Mouse (Mus musculus) thymus, postnatal 4 days (tissue): ENCODE data around the gene 5031439G07Rik.

Source experiments
- DNase-seq: peaks from one replicate; pipeline ENCODE4 v3.0.0; 2021

The 5031439G07Rik gene

GRCm38 (mm10) chr15:84994498-84994897 is 6.1 kb upstream of the 5031439G07Rik start:
- no peak for DNase-seq

GRCm38 (mm10) chr15:84989771-84990170 is 1.4 kb upstream of the 5031439G07Rik start:
- no peak for DNase-seq

GRCm38 (mm10) chr15:84989098-84989497 is 747 bp upstream of the 5031439G07Rik start:
- no peak for DNase-seq

GRCm38 (mm10) chr15:84987020-84987815 is 1.1 kb downstream of the 5031439G07Rik start:
- DNase-seq: peak; percentile 17

- DNase-seq: no peak
Measured at GRCm38 (mm10) chr15:84986171-84987019, 2.0 kb downstream of the 5031439G07Rik start.

- no peak for DNase-seq
Measured at GRCm38 (mm10) chr15:84985516-84986160, 2.7 kb downstream of the 5031439G07Rik start.

GRCm38 (mm10) chr15:84983721-84984120 is 4.6 kb downstream of the 5031439G07Rik start:
- no peak for DNase-seq

GRCm38 (mm10) chr15:84982888-84983287 is 5.5 kb downstream of the 5031439G07Rik start:
- DNase-seq: no peak

GRCm38 (mm10) chr15:84981609-84982313 is 6.6 kb downstream of the 5031439G07Rik start:
- no peak for DNase-seq

GRCm38 (mm10) chr15:84975729-84976128 is 12.6 kb downstream of the 5031439G07Rik start:
- DNase-seq: no peak

- no peak for DNase-seq
Measured at GRCm38 (mm10) chr15:84973544-84973871, 14.8 kb downstream of the 5031439G07Rik start.

GRCm38 (mm10) chr15:84972860-84973543 is 15.3 kb downstream of the 5031439G07Rik start:
- no peak for DNase-seq

GRCm38 (mm10) chr15:84968534-84968933 is 19.8 kb downstream of the 5031439G07Rik start:
- no peak for DNase-seq

GRCm38 (mm10) chr15:84965575-84966360 is 22.6 kb downstream of the 5031439G07Rik start:
- peak; percentile 88 for DNase-seq

- DNase-seq: no peak
Measured at GRCm38 (mm10) chr15:84964771-84965170, 23.6 kb downstream of the 5031439G07Rik start.

GRCm38 (mm10) chr15:84962518-84962917 is 25.8 kb downstream of the 5031439G07Rik start:
- DNase-seq: no peak

- DNase-seq: no peak
Measured at GRCm38 (mm10) chr15:84960692-84961091, 27.7 kb downstream of the 5031439G07Rik start.

- no peak for DNase-seq
Measured at GRCm38 (mm10) chr15:84959891-84960290, 28.5 kb downstream of the 5031439G07Rik start.

GRCm38 (mm10) chr15:84958331-84958730 is 30.0 kb downstream of the 5031439G07Rik start:
- no peak for DNase-seq

- DNase-seq: no peak
Measured at GRCm38 (mm10) chr15:84957851-84958250, 30.5 kb downstream of the 5031439G07Rik start.

GRCm38 (mm10) chr15:84953259-84953658 is 35.1 kb downstream of the 5031439G07Rik start:
- no peak for DNase-seq
